In the genomic region with DNA sequence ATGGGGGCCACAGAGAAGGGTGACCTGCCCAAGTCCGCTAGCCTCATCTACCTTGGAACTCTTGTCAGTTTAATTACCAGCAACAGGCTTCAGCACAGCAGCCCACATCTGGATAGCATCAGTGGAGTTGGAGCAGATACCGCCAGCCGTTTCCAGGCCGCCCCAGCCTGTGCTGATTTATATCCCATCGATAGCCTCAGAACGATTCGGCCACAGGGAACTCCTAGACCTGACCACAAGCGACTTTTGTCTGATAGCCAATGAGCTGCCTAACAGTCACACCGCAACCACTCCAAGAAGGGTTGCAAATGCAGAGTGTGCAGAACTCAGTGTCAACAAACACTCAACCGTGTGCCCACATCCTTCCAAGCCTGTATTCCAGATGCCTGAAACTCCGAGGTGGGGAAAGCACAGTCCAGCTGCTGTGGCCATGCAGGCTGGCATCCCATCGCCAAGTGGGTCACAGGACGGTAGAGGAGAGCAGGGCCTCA, we compare ENCODE assay signal across 10 mouse cellular contexts.
A peak's percentile ranks its signal among the peaks of the same experiment; 100 is the strongest.
DNase-seq lines count a peak whose midpoint lies in the region; ATAC-seq lines count a peak whose summit lies in the region.
"Had no signal": no experiment of that assay in that cellular context is flagged by ENCODE, and none has a peak within 500 bp of the region (broad histone marks: within the 10 kb centered on the region; RNA-seq: fewer than 3 reads in every experiment).

No protein-coding gene starts in this region.

- H3K9me3 ChIP-seq in heart, embryonic 10.5 days = no peaks in the 10 kb centered on the region
- no peaks in the 10 kb centered on the region for H3K9me3 ChIP-seq in neural tube, embryonic 15.5 days (replicated peaks)

- H3K27me3 ChIP-seq in heart, embryonic 10.5 days (ENCODE audit: insufficient read depth, poor library complexity, severe bottlenecking) = peaks cover 58% of the 10 kb centered on the region
- H3K27me3 ChIP-seq in neural tube, embryonic 15.5 days (replicated peaks) = 0 out of 2 replicates have a peak, but pooled peaks cover 1% of the 10 kb centered on the region

- no peak overlapping the region for H3K4me2 ChIP-seq in neural tube, embryonic 15.5 days

- intact Hi-C loops in heart, postnatal 10 days (cut with DNase I) = no loop called here

- peak overlapping the region; percentile 71 for H3K27ac ChIP-seq in heart, embryonic 10.5 days
- H3K27ac ChIP-seq in neural tube, embryonic 15.5 days (replicated peaks) = no peak overlapping the region

- WGBS in heart, embryonic 10.5 days = 30% methylated on average over 13 of the region's 13 CpGs
- WGBS in neural tube, embryonic 15.5 days = 68% methylated on average over 13 of the region's 13 CpGs

- H3K4me1 ChIP-seq in heart, embryonic 10.5 days = peaks cover 49% of the 10 kb centered on the region
- peaks cover 25% of the 10 kb centered on the region for H3K4me1 ChIP-seq in neural tube, embryonic 15.5 days

- no peak overlapping the region for H3K9ac ChIP-seq in neural tube, embryonic 15.5 days (replicated peaks)

- H3K36me3 ChIP-seq in heart, embryonic 10.5 days = no peaks in the 10 kb centered on the region
- no peaks in the 10 kb centered on the region for H3K36me3 ChIP-seq in neural tube, embryonic 15.5 days

- peak overlapping the region; percentile 35 for H3K4me3 ChIP-seq in heart, embryonic 10.5 days
- H3K4me3 ChIP-seq in neural tube, embryonic 15.5 days (replicated peaks) = no peak overlapping the region

- no peak for DNase-seq in heart, embryonic 10.5 days (ENCODE audit: low spot score)
- no peak for DNase-seq in heart, postnatal 10 days
- peak; percentile 60 for DNase-seq in neural tube, embryonic 10.5 days (ENCODE audit: extremely low spot score, low spot score)
- DNase-seq in lung, adult 18-20 months = peak; percentile 37 to 57
- DNase-seq in right cerebral cortex, postnatal 10 days (ENCODE audit: low spot score in 2 of 2) = no peak
- DNase-seq in right cerebral cortex, postnatal 14 days = no peak
- no peak for DNase-seq in adrenal gland, postnatal 14 days
- DNase-seq: midbrain, embryonic 14.5 days had no signal

- ATAC-seq in neural tube, embryonic 15.5 days (ENCODE audit: low FRiP score) = no peak
- ATAC-seq: hindbrain, embryonic 16.5 days had no signal

Comparison
In these comparisons a context has a peak if more than half of its experiments do, and no peak if none do; other contexts are left out.
1. DNase-seq: peak in neural tube, embryonic 10.5 days (single experiment) and lung, adult 18-20 months (2 of 2); none in heart, embryonic 10.5 days (single experiment), heart, postnatal 10 days (0 of 2), right cerebral cortex, postnatal 10 days (0 of 2), right cerebral cortex, postnatal 14 days (single experiment) and adrenal gland, postnatal 14 days (single experiment).